Mouse (Mus musculus) stomach, postnatal 0 days (tissue): ENCODE results near the gene Crebrf.

Source experiments
- CTCF ChIP-seq: IDR thresholded peaks from 2 replicates; pipeline ENCODE4 v1.5.1; 2016; ENCODE audit warnings: antibody characterized with exemption, low read depth, mild to moderate bottlenecking, moderate library complexity
- EP300 ChIP-seq: optimal IDR thresholded peaks from 2 replicates; pipeline ENCODE3; 2016; ENCODE audit warnings: antibody characterized with exemption

GRCm38 (mm10) chr17:26743294-26743693 is 27.8 kb downstream of the Crebrf start:
- no peak for TF ChIP-seq CTCF
- no peak for TF ChIP-seq EP300
